Mouse (Mus musculus): Measurements from ENCODE around the gene Olfr433. TPM values are rescaled to one million over a fixed set of nuclear protein-coding genes. Genes with fewer than 3 reads are reported as not detected.
"Not testable (repeated sequence)": the region's sequence is repeated elsewhere in the genome, so short reads cannot be mapped to it uniquely, and the experiment has no call there.

Gene Olfr433
- polyA plus RNA-seq (2015; fragmentation: Nextera tagmentation; extraction: Ambion mirVana) = not detected in 2 replicates

DNA sequence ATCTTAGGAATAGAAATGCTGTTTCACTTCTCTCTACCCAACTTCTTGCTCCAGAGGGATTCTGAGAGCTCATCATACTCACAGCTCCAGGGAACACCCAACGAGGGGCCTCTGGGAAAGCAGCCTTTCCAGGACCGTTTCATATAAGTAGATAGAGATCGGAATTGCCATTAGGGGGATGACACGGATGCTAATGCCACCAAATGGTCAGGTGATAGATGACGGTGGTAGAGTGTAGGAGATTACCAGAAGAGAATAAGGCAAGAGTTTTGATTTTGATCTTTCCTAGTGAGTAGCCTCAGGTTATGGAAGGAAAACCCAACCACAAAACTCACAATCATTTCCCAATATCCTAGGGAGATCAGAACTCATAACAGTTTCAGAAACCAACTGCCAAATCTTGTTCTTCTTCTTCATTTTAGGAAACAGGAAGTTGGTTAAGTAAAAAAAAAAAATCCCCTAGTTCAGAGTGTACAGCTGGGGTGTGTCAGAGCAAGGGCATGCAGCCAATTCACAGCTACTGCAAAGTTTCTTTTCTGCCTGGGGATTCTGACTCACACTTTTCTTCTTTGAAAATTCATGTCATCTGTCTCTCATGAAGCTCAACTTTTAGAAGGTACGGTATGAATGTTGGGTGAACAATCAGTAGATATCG is at the start of gene Olfr433:
Gene Olfr433, plus strand, starts transcription at position 183 of the 655 bp plus-strand sequence.
- Histone ChIP-seq H3K27ac (ENCODE audit: low read length) (peak within 1 kb of the TSS; percentile 59; the same call in 1 of the 2 replicates), H3K4me2 (ENCODE audit: low read depth, low read length) (no peak within 1 kb of the TSS), H3K36me3 (ENCODE audit: control insufficient read depth, insufficient read depth, low read length) (no peaks in the 10 kb centered on the region), H3K9ac (ENCODE audit: low read length) (no peak within 1 kb of the TSS), H3K4me3 (ENCODE audit: low read length) (no peak within 1 kb of the TSS), H3K4me1 (replicated peaks; ENCODE audit: control insufficient read depth, insufficient read depth, low read length) (no peaks in the 10 kb centered on the region), H3K27me3 (ENCODE audit: control insufficient read depth, insufficient read depth, low read depth, low read length) (no peaks in the 10 kb centered on the region), H3K9me3 (ENCODE audit: control insufficient read depth, low read length) (no peaks in the 10 kb centered on the region)
- 59% methylated on average over 7 of the region's 7 CpGs for WGBS
- peak; percentile 63 for ATAC-seq (ENCODE audit: low read depth)

DNA sequence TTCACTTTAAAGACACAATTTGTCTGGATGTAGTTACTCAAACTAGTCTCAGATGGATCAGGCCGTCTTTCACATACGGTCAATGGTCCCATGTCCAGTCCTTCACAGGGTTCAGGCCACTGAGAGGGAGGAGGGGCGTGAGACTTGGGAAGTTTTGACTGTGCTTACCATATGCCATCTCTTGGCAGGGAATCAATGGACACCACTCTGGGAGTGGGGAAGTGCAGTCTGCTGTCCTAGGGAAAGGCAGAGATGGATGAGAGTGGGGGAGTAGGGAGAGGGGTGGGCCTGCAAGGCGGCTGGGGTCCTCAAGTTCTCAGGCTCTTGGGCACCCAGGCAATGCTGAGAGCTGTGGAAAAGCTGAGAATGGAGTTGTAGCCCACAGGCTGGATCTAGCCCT is 45.5 kb upstream of the Olfr433 start:
- H3K4me3 ChIP-seq (ENCODE audit: low read length) = no peak overlapping the region
- H3K4me1 ChIP-seq (replicated peaks; ENCODE audit: control insufficient read depth, insufficient read depth, low read length) = no peaks in the 10 kb centered on the region
- H3K4me2 ChIP-seq (ENCODE audit: low read depth, low read length) = no peak overlapping the region
- no peaks in the 10 kb centered on the region for H3K27me3 ChIP-seq (ENCODE audit: control insufficient read depth, insufficient read depth, low read depth, low read length)
- no peak for ATAC-seq (ENCODE audit: low read depth)
- H3K36me3 ChIP-seq (ENCODE audit: control insufficient read depth, insufficient read depth, low read length) = no peaks in the 10 kb centered on the region
- WGBS = 74% methylated on average over 4 of the region's 4 CpGs
- no peak overlapping the region for H3K27ac ChIP-seq (ENCODE audit: low read length)
- H3K9ac ChIP-seq (ENCODE audit: low read length) = no peak overlapping the region
- no peaks in the 10 kb centered on the region for H3K9me3 ChIP-seq (ENCODE audit: control insufficient read depth, low read length)

DNA sequence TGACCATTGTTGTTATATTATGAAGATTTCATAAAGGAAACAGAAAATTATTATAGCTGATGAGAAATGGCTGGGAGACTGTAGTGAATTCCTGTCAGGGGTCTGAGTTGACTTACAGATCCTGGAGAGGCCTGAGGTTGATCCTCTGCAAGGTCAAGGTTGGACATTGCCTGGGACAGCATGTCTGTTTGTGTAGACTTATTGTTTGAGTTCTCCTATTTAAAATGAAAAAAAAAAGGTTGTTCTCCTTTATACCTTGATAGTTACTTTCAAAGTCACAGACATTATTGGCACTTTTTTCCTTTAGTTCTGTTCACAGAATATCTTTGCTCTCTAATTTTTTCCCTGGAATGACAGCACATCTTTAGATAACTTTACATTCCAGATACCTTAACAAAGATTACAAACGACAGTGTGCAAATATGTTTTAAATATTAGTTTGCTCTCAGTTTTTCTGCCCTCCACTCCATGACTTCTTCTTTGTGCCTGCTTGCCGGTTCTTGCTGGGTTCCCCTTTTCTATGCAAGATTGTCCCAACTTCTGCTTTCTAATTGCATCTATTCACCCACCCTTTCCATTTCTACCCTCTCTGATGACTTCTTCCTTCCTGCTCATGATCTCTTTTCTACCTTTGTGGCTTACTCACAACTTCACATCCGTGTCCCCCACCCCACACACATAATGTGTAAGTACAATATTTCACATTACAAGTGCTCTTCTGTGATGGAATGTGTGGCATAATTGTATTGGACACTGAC is 36.0 kb upstream of the Olfr433 start:
- not testable (repeated sequence) for H3K9ac ChIP-seq (ENCODE audit: low read length); H3K27ac ChIP-seq (ENCODE audit: low read length); H3K27me3 ChIP-seq (ENCODE audit: control insufficient read depth, insufficient read depth, low read depth, low read length); ATAC-seq (ENCODE audit: low read depth); H3K9me3 ChIP-seq (ENCODE audit: control insufficient read depth, low read length); H3K4me2 ChIP-seq (ENCODE audit: low read depth, low read length); H3K36me3 ChIP-seq (ENCODE audit: control insufficient read depth, insufficient read depth, low read length); H3K4me3 ChIP-seq (ENCODE audit: low read length); H3K4me1 ChIP-seq (replicated peaks; ENCODE audit: control insufficient read depth, insufficient read depth, low read length)
- WGBS = 57% methylated on average over 2 of the region's 3 CpGs

DNA sequence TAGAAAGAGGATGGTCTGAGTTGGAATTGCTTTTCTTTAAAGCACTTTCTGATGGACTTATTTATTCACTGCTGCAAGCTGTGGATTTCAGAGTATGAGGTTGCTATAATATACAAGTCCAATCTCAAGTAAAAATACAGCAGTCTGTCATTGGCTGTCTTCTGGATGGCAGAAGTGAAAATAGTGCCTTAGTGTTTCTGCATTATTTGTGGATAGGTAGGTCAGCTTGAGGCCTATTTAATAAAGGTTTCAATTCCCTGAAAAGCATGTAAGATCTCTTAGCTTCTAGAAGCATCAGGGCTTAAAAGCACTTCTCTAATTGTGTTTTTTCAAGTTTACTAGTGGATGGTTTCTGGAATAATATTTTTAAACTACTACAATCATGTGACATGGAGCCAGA is 33.5 kb upstream of the Olfr433 start:
- not testable (repeated sequence) for H3K36me3 ChIP-seq (ENCODE audit: control insufficient read depth, insufficient read depth, low read length); H3K4me2 ChIP-seq (ENCODE audit: low read depth, low read length); H3K4me1 ChIP-seq (replicated peaks; ENCODE audit: control insufficient read depth, insufficient read depth, low read length); H3K9ac ChIP-seq (ENCODE audit: low read length); ATAC-seq (ENCODE audit: low read depth); H3K27me3 ChIP-seq (ENCODE audit: control insufficient read depth, insufficient read depth, low read depth, low read length); H3K27ac ChIP-seq (ENCODE audit: low read length); H3K4me3 ChIP-seq (ENCODE audit: low read length); H3K9me3 ChIP-seq (ENCODE audit: control insufficient read depth, low read length)

DNA sequence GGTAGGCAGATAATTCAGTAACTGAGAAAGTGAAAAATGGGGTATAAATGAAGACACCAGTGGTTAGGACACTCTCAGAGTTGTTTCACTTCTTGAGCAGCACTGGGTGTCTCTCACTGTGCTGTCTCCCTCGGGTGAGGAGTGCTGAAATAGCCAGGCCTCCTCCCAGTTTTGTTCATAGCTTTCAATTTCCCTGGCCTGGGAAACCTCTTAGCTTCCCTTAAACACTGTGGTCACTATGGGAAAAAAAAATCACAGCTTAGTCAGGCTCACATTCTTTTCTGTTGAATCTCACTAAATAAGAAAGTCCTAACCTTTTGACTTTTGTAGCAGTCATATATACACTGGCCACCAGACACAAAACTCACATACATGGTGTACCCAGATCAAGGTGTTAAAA is 8.8 kb upstream of the Olfr433 start, which contains the start of gene Ifi205:
Gene Ifi205, minus strand, starts transcription at position 113 of the 400 bp plus-strand sequence.
- Histone ChIP-seq H3K4me1 (replicated peaks; ENCODE audit: control insufficient read depth, insufficient read depth, low read length) (no peaks in the 10 kb centered on the region), H3K27ac (ENCODE audit: low read length) (no peak within 1 kb of the TSS), H3K9me3 (ENCODE audit: control insufficient read depth, low read length) (no peaks in the 10 kb centered on the region), H3K27me3 (ENCODE audit: control insufficient read depth, insufficient read depth, low read depth, low read length) (no peaks in the 10 kb centered on the region), H3K36me3 (ENCODE audit: control insufficient read depth, insufficient read depth, low read length) (no peaks in the 10 kb centered on the region), H3K4me2 (ENCODE audit: low read depth, low read length) (no peak within 1 kb of the TSS), H3K9ac (ENCODE audit: low read length) (no peak within 1 kb of the TSS), H3K4me3 (ENCODE audit: low read length) (no peak within 1 kb of the TSS)
- 28% methylated on average over 1 of the region's 1 CpGs for WGBS
- no peak for ATAC-seq (ENCODE audit: low read depth)

DNA sequence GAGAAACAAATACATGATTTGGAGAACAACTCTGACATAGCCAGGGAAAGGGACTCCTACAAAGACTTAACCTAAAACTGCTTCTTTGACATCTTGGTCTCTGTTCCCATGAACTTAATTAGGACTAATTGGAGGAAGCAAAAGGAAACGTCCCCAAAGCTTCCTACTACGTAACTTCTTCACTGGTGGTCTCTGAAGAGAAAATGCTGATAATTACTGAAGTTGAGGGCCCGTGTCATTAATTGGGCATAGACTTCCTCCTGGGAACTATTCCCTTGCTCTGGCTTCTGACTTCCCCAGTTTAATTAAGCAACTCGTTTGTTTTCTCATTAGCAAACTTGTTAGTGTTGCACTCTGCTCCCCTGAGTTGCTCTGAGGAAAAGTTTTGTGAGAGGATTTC is 4.7 kb upstream of the Olfr433 start:
- H3K9ac ChIP-seq (ENCODE audit: low read length) = no peak overlapping the region
- H3K4me3 ChIP-seq (ENCODE audit: low read length) = no peak overlapping the region
- no peak for ATAC-seq (ENCODE audit: low read depth)
- 57% methylated on average over 4 of the region's 4 CpGs for WGBS
- H3K27me3 ChIP-seq (ENCODE audit: control insufficient read depth, insufficient read depth, low read depth, low read length) = no peaks in the 10 kb centered on the region
- no peak overlapping the region for H3K27ac ChIP-seq (ENCODE audit: low read length)
- no peaks in the 10 kb centered on the region for H3K4me1 ChIP-seq (replicated peaks; ENCODE audit: control insufficient read depth, insufficient read depth, low read length)
- H3K9me3 ChIP-seq (ENCODE audit: control insufficient read depth, low read length) = no peaks in the 10 kb centered on the region
- no peaks in the 10 kb centered on the region for H3K36me3 ChIP-seq (ENCODE audit: control insufficient read depth, insufficient read depth, low read length)
- no peak overlapping the region for H3K4me2 ChIP-seq (ENCODE audit: low read depth, low read length)

- H3K27me3 ChIP-seq (ENCODE audit: control insufficient read depth, insufficient read depth, low read depth, low read length) = no peaks in the 10 kb centered on the region
- H3K4me1 ChIP-seq (replicated peaks; ENCODE audit: control insufficient read depth, insufficient read depth, low read length) = no peaks in the 10 kb centered on the region
- H3K4me2 ChIP-seq (ENCODE audit: low read depth, low read length) = no peak overlapping the region
- H3K9me3 ChIP-seq (ENCODE audit: control insufficient read depth, low read length) = no peaks in the 10 kb centered on the region
- H3K9ac ChIP-seq (ENCODE audit: low read length) = no peak overlapping the region
- 60% methylated on average over 3 of the region's 3 CpGs for WGBS
- no peaks in the 10 kb centered on the region for H3K36me3 ChIP-seq (ENCODE audit: control insufficient read depth, insufficient read depth, low read length)
- ATAC-seq (ENCODE audit: low read depth) = peak; percentile 56; the same call in 1 of the 2 replicates
- no peak overlapping the region for H3K4me3 ChIP-seq (ENCODE audit: low read length)
- no peak overlapping the region for H3K27ac ChIP-seq (ENCODE audit: low read length)
Observed at GRCm38 (mm10) chr1:174038480-174038879, 2.0 kb upstream of the Olfr433 start.

GRCm38 (mm10) chr1:174042091-174042884 is 1.8 kb downstream of the Olfr433 start:
- H3K36me3 ChIP-seq (ENCODE audit: control insufficient read depth, insufficient read depth, low read length); H3K27ac ChIP-seq (ENCODE audit: low read length); H3K27me3 ChIP-seq (ENCODE audit: control insufficient read depth, insufficient read depth, low read depth, low read length); H3K9me3 ChIP-seq (ENCODE audit: control insufficient read depth, low read length); H3K9ac ChIP-seq (ENCODE audit: low read length); H3K4me3 ChIP-seq (ENCODE audit: low read length); ATAC-seq (ENCODE audit: low read depth); H3K4me2 ChIP-seq (ENCODE audit: low read depth, low read length); H3K4me1 ChIP-seq (replicated peaks; ENCODE audit: control insufficient read depth, insufficient read depth, low read length): not testable (repeated sequence)
- WGBS = 80% methylated on average over 12 of the region's 12 CpGs

GRCm38 (mm10) chr1:174044431-174044830 is 3.9 kb downstream of the Olfr433 start:
- Histone ChIP-seq H3K4me2 (ENCODE audit: low read depth, low read length) (no peak overlapping the region), H3K9ac (ENCODE audit: low read length) (no peak overlapping the region), H3K9me3 (ENCODE audit: control insufficient read depth, low read length) (no peaks in the 10 kb centered on the region), H3K27me3 (ENCODE audit: control insufficient read depth, insufficient read depth, low read depth, low read length) (no peaks in the 10 kb centered on the region), H3K36me3 (ENCODE audit: control insufficient read depth, insufficient read depth, low read length) (no peaks in the 10 kb centered on the region), H3K4me1 (replicated peaks; ENCODE audit: control insufficient read depth, insufficient read depth, low read length) (no peaks in the 10 kb centered on the region), H3K4me3 (ENCODE audit: low read length) (no peak overlapping the region), H3K27ac (ENCODE audit: low read length) (no peak overlapping the region)
- no peak for ATAC-seq (ENCODE audit: low read depth)
- 47% methylated on average over 2 of the region's 2 CpGs for WGBS

Data from lung, embryonic 16.5 days (tissue).